Mouse (Mus musculus): Measurements from ENCODE around the gene Apoc2. TPM values are rescaled to one million over a fixed set of nuclear protein-coding genes. Genes with fewer than 3 reads are reported as not detected.

The Apoc2 gene
- polyA plus RNA-seq, 1 experiment from 2014 or later: not detected

GRCm38 (mm10) chr7:19627721-19628120 lies 50.0 kb downstream of the Apoc2 start:
- Histone ChIP-seq H3K4me1 (replicated peaks) (0 out of 2 replicates have a peak, but pooled peaks cover 2% of the 10 kb centered on the region), H3K4me3 (replicated peaks) (peak overlapping the region; percentile 78), H3K27me3 (no peaks in the 10 kb centered on the region), H3K4me2 (peak overlapping the region; percentile 84), H3K36me3 (peaks cover 12% of the 10 kb centered on the region), H3K27ac (no peak overlapping the region), H3K9me3 (no peaks in the 10 kb centered on the region), H3K9ac (replicated peaks) (no peak overlapping the region)
- WGBS: 61% methylated on average over 3 of the region's 3 CpGs
- no peak for ATAC-seq (ENCODE audit: insufficient number of reproducible peaks, insufficient read depth, low FRiP score, low TSS enrichment, low read depth)

- no peak for ATAC-seq (ENCODE audit: insufficient number of reproducible peaks, insufficient read depth, low FRiP score, low TSS enrichment, low read depth)
- Histone ChIP-seq H3K36me3 (no peaks in the 10 kb centered on the region), H3K4me2 (no peak overlapping the region), H3K4me1 (replicated peaks) (0 out of 2 replicates have a peak, but pooled peaks cover 4% of the 10 kb centered on the region), H3K27me3 (peaks cover 20% of the 10 kb centered on the region), H3K27ac (no peak overlapping the region), H3K9me3 (no peaks in the 10 kb centered on the region), H3K9ac (replicated peaks) (no peak overlapping the region), H3K4me3 (replicated peaks) (no peak overlapping the region)
- 71% methylated on average over 2 of the region's 2 CpGs for WGBS
These were observed 54.3 kb downstream of the Apoc2 start for GRCm38 (mm10) chr7:19623433-19623832.

- WGBS: 24% methylated on average over 6 of the region's 6 CpGs
- no peak for ATAC-seq (ENCODE audit: insufficient number of reproducible peaks, insufficient read depth, low FRiP score, low TSS enrichment, low read depth)
- H3K9me3 ChIP-seq: no peaks in the 10 kb centered on the region
- no peak overlapping the region for H3K4me2 ChIP-seq
- H3K27ac ChIP-seq: no peak overlapping the region
- H3K4me1 ChIP-seq (replicated peaks): 0 out of 2 replicates have a peak, but pooled peaks cover 4% of the 10 kb centered on the region
- H3K27me3 ChIP-seq: peaks cover 20% of the 10 kb centered on the region
- H3K4me3 ChIP-seq (replicated peaks): no peak overlapping the region
- H3K9ac ChIP-seq (replicated peaks): no peak overlapping the region
- no peaks in the 10 kb centered on the region for H3K36me3 ChIP-seq
These were observed 55.5 kb downstream of the Apoc2 start for GRCm38 (mm10) chr7:19622241-19622640.

Other genes with a start within 250 kb of the Apoc2 start
- gene Mark4, start 219.1 kb downstream of the Apoc2 start, polyA plus RNA-seq (2016; fragmentation: Nextera tagmentation; extraction: Ambion mirVana): 13.5 and 13.6 TPM in 2 replicates
- gene Exoc3l2, start 214.6 kb downstream of the Apoc2 start, polyA plus RNA-seq (2016; fragmentation: Nextera tagmentation; extraction: Ambion mirVana): 1.5 and 1.8 TPM in 2 replicates
- 3.6 and 4.1 TPM in 2 replicates for gene Bloc1s3, start 169.6 kb downstream of the Apoc2 start, polyA plus RNA-seq (2016; fragmentation: Nextera tagmentation; extraction: Ambion mirVana)
- 79.4 and 80.0 TPM in 2 replicates for gene Trappc6a, start 169.5 kb downstream of the Apoc2 start, polyA plus RNA-seq (2016; fragmentation: Nextera tagmentation; extraction: Ambion mirVana)
- gene Nkpd1, start 160.1 kb downstream of the Apoc2 start, polyA plus RNA-seq (2016; fragmentation: Nextera tagmentation; extraction: Ambion mirVana): 0.14 TPM in 1 of 2 replicates, not detected in the other
- gene Ppp1r37, start 114.9 kb downstream of the Apoc2 start, polyA plus RNA-seq (2016; fragmentation: Nextera tagmentation; extraction: Ambion mirVana): 33.2 and 39.7 TPM in 2 replicates
- 0.38 and 0.61 TPM in 2 replicates for gene Zfp296, start 100.7 kb downstream of the Apoc2 start, polyA plus RNA-seq (2016; fragmentation: Nextera tagmentation; extraction: Ambion mirVana)
- gene Gemin7, start 100.3 kb downstream of the Apoc2 start, polyA plus RNA-seq (2016; fragmentation: Nextera tagmentation; extraction: Ambion mirVana): 167 and 170 TPM in 2 replicates
- gene Clasrp, start 73.5 kb downstream of the Apoc2 start, polyA plus RNA-seq (2016; fragmentation: Nextera tagmentation; extraction: Ambion mirVana): 77.4 and 78.4 TPM in 2 replicates
- gene Relb, start 48.5 kb downstream of the Apoc2 start, polyA plus RNA-seq (2016; fragmentation: Nextera tagmentation; extraction: Ambion mirVana): 5.8 and 7.3 TPM in 2 replicates
- 92.6 and 94.2 TPM in 2 replicates for gene Clptm1, start 12.9 kb downstream of the Apoc2 start, polyA plus RNA-seq (2016; fragmentation: Nextera tagmentation; extraction: Ambion mirVana)
- not detected in 2 replicates for gene Gm44805, start 3.5 kb upstream of the Apoc2 start, polyA plus RNA-seq (2016; fragmentation: Nextera tagmentation; extraction: Ambion mirVana)
- not detected in 2 replicates for gene Apoc4, start 3.5 kb upstream of the Apoc2 start, polyA plus RNA-seq (2016; fragmentation: Nextera tagmentation; extraction: Ambion mirVana)
- 4.6 and 7.0 TPM in 2 replicates for gene Apoc1, start 14.7 kb upstream of the Apoc2 start, polyA plus RNA-seq (2016; fragmentation: Nextera tagmentation; extraction: Ambion mirVana)
- gene Apoe, start 21.2 kb upstream of the Apoc2 start, polyA plus RNA-seq (2016; fragmentation: Nextera tagmentation; extraction: Ambion mirVana): 114 and 131 TPM in 2 replicates
- gene Tomm40, start 37.5 kb upstream of the Apoc2 start, polyA plus RNA-seq (2016; fragmentation: Nextera tagmentation; extraction: Ambion mirVana): 166 and 174 TPM in 2 replicates
- 65.0 and 74.9 TPM in 2 replicates for gene Nectin2, start 72.5 kb upstream of the Apoc2 start, polyA plus RNA-seq (2016; fragmentation: Nextera tagmentation; extraction: Ambion mirVana)
- 59.7 and 63.3 TPM in 2 replicates for gene Bcam, start 93.1 kb upstream of the Apoc2 start, polyA plus RNA-seq (2016; fragmentation: Nextera tagmentation; extraction: Ambion mirVana)
- 2.8 and 3.1 TPM in 2 replicates for gene Cblc, start 118.9 kb upstream of the Apoc2 start, polyA plus RNA-seq (2016; fragmentation: Nextera tagmentation; extraction: Ambion mirVana)
- 0.54 and 0.82 TPM in 2 replicates for gene Bcl3, start 144.8 kb upstream of the Apoc2 start, polyA plus RNA-seq (2016; fragmentation: Nextera tagmentation; extraction: Ambion mirVana)
- gene Gm19345, start 174.1 kb upstream of the Apoc2 start, polyA plus RNA-seq (2016; fragmentation: Nextera tagmentation; extraction: Ambion mirVana): 0.43 TPM in 1 of 2 replicates, not detected in the other
- gene Ceacam16, start 183.4 kb upstream of the Apoc2 start, polyA plus RNA-seq (2016; fragmentation: Nextera tagmentation; extraction: Ambion mirVana): not detected in 2 replicates
- not detected in 2 replicates for gene Ceacam19, start 210.0 kb upstream of the Apoc2 start, polyA plus RNA-seq (2016; fragmentation: Nextera tagmentation; extraction: Ambion mirVana)
- gene Pvr, start 243.2 kb upstream of the Apoc2 start, polyA plus RNA-seq (2016; fragmentation: Nextera tagmentation; extraction: Ambion mirVana): 7.5 and 8.1 TPM in 2 replicates

Data from limb, embryonic 12.5 days (tissue).